Mouse (Mus musculus) MEL (cell line): ENCODE data around the gene BC025920.

ENCODE experiments used
- CHD1 ChIP-seq: IDR thresholded peaks from 2 replicates; pipeline ENCODE4 v1.6.1; 2012; ENCODE audit warnings: low read depth, mild to moderate bottlenecking, inconsistent platforms, low read length, improper control_type of control experiment
- CTCF ChIP-seq, 3 experiments: IDR thresholded peaks in 2 of 3; conservative IDR thresholded peaks in 1 of 3; 2 replicates each; pipeline ENCODE4 v1.5.1; 2011 to 2012; ENCODE audit warnings: low read length in 3 of 3, low read depth in 2 of 3, mild to moderate bottlenecking in 2 of 3, improper control_type of control experiment in 1 of 3, inconsistent platforms in 1 of 3, mixed read lengths in 1 of 3, moderate library complexity in 1 of 3; ENCODE audit not compliant: control insufficient read depth in 1 of 3, insufficient read depth in 1 of 3, poor library complexity in 1 of 3, severe bottlenecking in 1 of 3
- EP300 ChIP-seq, 2 experiments: IDR thresholded peaks; 2 replicates each; pipeline ENCODE4 v1.6.1; 2011; ENCODE audit warnings: improper control_type of control experiment in 2 of 2, low read length in 2 of 2, low read depth in 1 of 2, mild to moderate bottlenecking in 1 of 2
- GATA1 ChIP-seq: IDR thresholded peaks from 2 replicates; pipeline ENCODE4 v1.6.1; 2011; ENCODE audit warnings: low read depth, low read length, improper control_type of control experiment
- HCFC1 ChIP-seq: IDR thresholded peaks from 2 replicates; pipeline ENCODE4 v1.6.1; 2012; ENCODE audit warnings: low read depth, mild to moderate bottlenecking, inconsistent platforms, low read length, improper control_type of control experiment, moderate library complexity
- MAFK ChIP-seq: IDR thresholded peaks from 2 replicates; pipeline ENCODE4 v1.6.1; 2011; ENCODE audit warnings: low read depth, mild to moderate bottlenecking, low read length, improper control_type of control experiment, borderline replicate concordance
- MEF2A ChIP-seq: IDR thresholded peaks from 2 replicates; pipeline ENCODE4 v1.6.1; 2014; ENCODE audit warnings: low read depth, mild to moderate bottlenecking, inconsistent platforms, low read length, improper control_type of control experiment; ENCODE audit not compliant: poor library complexity, insufficient replicate concordance, severe bottlenecking; ENCODE audit errors: extremely low read depth
- POLR2A ChIP-seq, 2 experiments: IDR thresholded peaks; 2 replicates each; pipeline ENCODE4 v1.6.1; 2011 to 2012; ENCODE audit warnings: low read length in 2 of 2, mild to moderate bottlenecking in 2 of 2, control low read depth in 1 of 2, improper control_type of control experiment in 1 of 2, low read depth in 1 of 2, moderate library complexity in 1 of 2; ENCODE audit not compliant: control insufficient read depth in 1 of 2, insufficient read depth in 1 of 2, poor library complexity in 1 of 2
- POLR2AphosphoS5 ChIP-seq: IDR thresholded peaks from 2 replicates; pipeline ENCODE4 v1.6.1; 2012; ENCODE audit warnings: low read depth, borderline replicate concordance, mild to moderate bottlenecking, inconsistent platforms, low read length, moderate library complexity, mixed read lengths
- SIN3A ChIP-seq: IDR thresholded peaks from 2 replicates; pipeline ENCODE4 v1.6.1; 2012; ENCODE audit warnings: low read length, improper control_type of control experiment, inconsistent platforms
- TAL1 ChIP-seq: IDR thresholded peaks from 2 replicates; pipeline ENCODE4 v1.6.1; 2012; ENCODE audit warnings: mild to moderate bottlenecking, inconsistent platforms, low read length, moderate library complexity, mixed read lengths
- ZNF384 ChIP-seq: IDR thresholded peaks from 2 replicates; pipeline ENCODE4 v1.6.1; 2012; ENCODE audit warnings: low read depth, mild to moderate bottlenecking, inconsistent platforms, low read length, improper control_type of control experiment

- TF ChIP-seq EP300 (IDR thresholded peaks at IDR 0.05; ENCODE audit: low read depth in 1 of 2, low read length in 2 of 2) (no peak), CTCF (IDR thresholded peaks at IDR 0.05 in 2 of 3, conservative IDR thresholded peaks at IDR 0.05 in 1 of 3; ENCODE audit: control insufficient read depth in 1 of 3, insufficient read depth in 1 of 3, low read depth in 2 of 3, low read length in 3 of 3, poor library complexity in 1 of 3, severe bottlenecking in 1 of 3) (no peak), HCFC1 (no peak), TAL1 (no peak), POLR2AphosphoS5 (no peak), POLR2A (IDR thresholded peaks at IDR 0.05; ENCODE audit: control insufficient read depth in 1 of 2, insufficient read depth in 1 of 2, low read depth in 1 of 2, low read length in 2 of 2, poor library complexity in 1 of 2) (no peak), CHD1 (no peak), MAFK (no peak), ZNF384 (no peak), MEF2A (no peak), SIN3A (no peak), GATA1 (no peak)
Observed at GRCm38 (mm10) chr10:81636338-81636737, 30.3 kb downstream of the BC025920 start.
